Mouse (Mus musculus): ENCODE data around the gene Tamm41. TPM values are rescaled to one million over a fixed set of nuclear protein-coding genes. Genes with fewer than 3 reads are reported as not detected.

Gene Tamm41
- polyA plus RNA-seq, 1 experiment, result not detected

- H3K4me3 ChIP-seq (ENCODE audit: insufficient read depth, low read depth, low read length), result no peak overlapping the region
- WGBS, result 89% methylated on average over 5 of the region's 5 CpGs
- no peak overlapping the region for H3K27ac ChIP-seq (ENCODE audit: insufficient read depth, low read depth, low read length)
- no peaks in the 10 kb centered on the region for H3K4me1 ChIP-seq (ENCODE audit: control insufficient read depth, insufficient read depth, low read length)
- TF ChIP-seq POLR2A (IDR thresholded peaks at IDR 0.05; ENCODE audit: insufficient read depth, low read depth, low read length), result no peak
- no peak for TF ChIP-seq CTCF (IDR thresholded peaks at IDR 0.05; ENCODE audit: insufficient read depth, low read depth, low read length)
These were observed 43.6 kb downstream of the Tamm41 start for GRCm38 (mm10) chr6:114994079-114994478.

DNA sequence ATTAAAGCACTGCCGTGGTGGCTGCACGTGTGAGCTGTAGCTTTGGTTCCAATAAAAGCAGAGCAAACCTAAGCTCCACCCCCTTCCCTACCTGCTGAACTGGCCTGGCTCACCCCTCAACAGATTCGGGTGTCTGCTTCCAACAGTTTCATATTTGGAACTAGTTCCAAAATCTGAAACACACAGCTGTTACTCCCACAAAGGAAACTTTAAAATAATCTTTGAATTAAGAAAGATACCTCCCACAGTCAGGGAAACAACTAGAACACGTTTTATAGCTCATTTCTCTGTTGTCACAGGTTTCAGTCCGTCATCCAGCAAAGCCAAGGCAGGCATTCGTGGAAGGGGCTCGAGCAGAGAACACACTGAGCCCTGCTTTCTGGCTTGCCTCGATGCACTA is 44.0 kb downstream of the Tamm41 start:
- TF ChIP-seq CTCF (IDR thresholded peaks at IDR 0.05; ENCODE audit: insufficient read depth, low read depth, low read length) (no peak), POLR2A (IDR thresholded peaks at IDR 0.05; ENCODE audit: insufficient read depth, low read depth, low read length) (no peak)
- 64% methylated on average over 8 of the region's 8 CpGs for WGBS
- no peak overlapping the region for H3K27ac ChIP-seq (ENCODE audit: insufficient read depth, low read depth, low read length)
- H3K4me1 ChIP-seq (ENCODE audit: control insufficient read depth, insufficient read depth, low read length), result peaks cover 2% of the 10 kb centered on the region; the same call in 1 of the 2 replicates
- H3K4me3 ChIP-seq (ENCODE audit: insufficient read depth, low read depth, low read length), result no peak overlapping the region

DNA sequence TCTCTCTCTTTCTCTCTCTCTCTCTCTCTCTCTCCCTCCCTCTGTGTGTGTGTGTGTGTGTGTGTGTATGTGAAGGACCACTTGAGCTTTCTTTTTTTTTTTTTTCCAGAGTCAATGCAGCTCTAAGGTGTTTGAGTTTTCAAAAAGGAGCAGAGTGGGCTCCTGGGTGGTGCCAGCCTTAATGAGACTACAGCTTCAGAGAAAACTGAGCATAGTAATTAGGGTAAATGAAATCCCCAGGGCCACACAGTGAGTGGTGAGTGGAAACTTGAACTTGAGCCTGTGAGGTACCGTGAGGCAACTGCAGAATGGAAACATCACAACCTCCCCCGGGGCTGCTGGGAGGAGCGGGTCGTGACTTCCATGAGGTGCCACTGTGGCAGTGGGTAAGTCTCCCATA is 45.8 kb downstream of the Tamm41 start:
- Histone ChIP-seq H3K27ac (ENCODE audit: insufficient read depth, low read depth, low read length) (no peak overlapping the region), H3K4me3 (ENCODE audit: insufficient read depth, low read depth, low read length) (no peak overlapping the region), H3K4me1 (ENCODE audit: control insufficient read depth, insufficient read depth, low read length) (peaks cover 2% of the 10 kb centered on the region; the same call in 1 of the 2 replicates)
- 77% methylated on average over 4 of the region's 4 CpGs for WGBS
- no peak for TF ChIP-seq POLR2A (IDR thresholded peaks at IDR 0.05; ENCODE audit: insufficient read depth, low read depth, low read length)
- TF ChIP-seq CTCF (IDR thresholded peaks at IDR 0.05; ENCODE audit: insufficient read depth, low read depth, low read length), result no peak

DNA sequence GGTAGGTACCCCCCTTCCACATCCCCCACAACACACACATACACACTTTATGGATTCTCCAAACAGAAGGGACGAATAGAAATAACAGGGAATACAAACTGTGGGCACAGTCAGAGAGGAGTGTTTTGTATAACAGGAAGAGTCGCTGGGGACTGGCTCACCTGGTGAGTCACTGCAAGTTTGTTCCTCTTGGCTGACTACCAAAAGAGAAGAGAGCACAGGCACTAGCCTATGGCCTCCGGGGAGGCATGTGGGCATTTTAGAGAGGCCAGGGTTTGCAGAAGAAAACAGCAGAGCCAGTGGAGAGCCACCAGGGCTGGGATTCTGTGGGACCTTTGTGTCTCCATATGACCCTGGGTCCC is 49.1 kb downstream of the Tamm41 start:
- TF ChIP-seq POLR2A (IDR thresholded peaks at IDR 0.05; ENCODE audit: insufficient read depth, low read depth, low read length) (no peak), CTCF (IDR thresholded peaks at IDR 0.05; ENCODE audit: insufficient read depth, low read depth, low read length) (no peak)
- WGBS, result 40% methylated on average over 3 of the region's 3 CpGs
- Histone ChIP-seq H3K4me1 (ENCODE audit: control insufficient read depth, insufficient read depth, low read length) (peaks cover 2% of the 10 kb centered on the region; the same call in 1 of the 2 replicates), H3K4me3 (ENCODE audit: insufficient read depth, low read depth, low read length) (no peak overlapping the region), H3K27ac (ENCODE audit: insufficient read depth, low read depth, low read length) (no peak overlapping the region)

- H3K27ac ChIP-seq (ENCODE audit: insufficient read depth, low read depth, low read length), result no peak overlapping the region
- WGBS, result 65% methylated on average over 7 of the region's 7 CpGs
These were observed 49.6 kb downstream of the Tamm41 start for GRCm38 (mm10) chr6:114987966-114988618.

DNA sequence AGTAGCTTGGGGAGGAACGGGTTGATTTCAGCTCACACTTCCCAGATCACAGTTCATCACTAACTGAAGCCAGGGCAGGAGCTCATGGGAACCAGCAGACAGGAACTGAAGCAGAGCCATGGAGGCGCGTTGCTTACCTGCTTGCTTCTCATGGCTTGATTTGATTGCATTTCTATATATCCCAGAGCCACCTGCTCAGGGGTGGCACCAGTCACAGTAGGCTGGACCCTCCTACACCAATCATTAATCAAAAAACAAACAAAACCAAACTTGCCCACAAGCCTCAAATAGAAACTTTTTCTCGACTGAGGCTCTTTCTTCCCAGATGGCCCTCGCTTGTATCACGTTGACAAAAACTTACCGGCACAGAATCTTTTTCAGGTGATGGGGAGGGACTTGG is 55.0 kb downstream of the Tamm41 start:
- Histone ChIP-seq H3K4me3 (ENCODE audit: insufficient read depth, low read depth, low read length) (no peak overlapping the region), H3K27ac (ENCODE audit: insufficient read depth, low read depth, low read length) (no peak overlapping the region), H3K4me1 (ENCODE audit: control insufficient read depth, insufficient read depth, low read length) (no peaks in the 10 kb centered on the region)
- WGBS, result 86% methylated on average over 7 of the region's 7 CpGs
- no peak for TF ChIP-seq CTCF (IDR thresholded peaks at IDR 0.05; ENCODE audit: insufficient read depth, low read depth, low read length)
- TF ChIP-seq POLR2A (IDR thresholded peaks at IDR 0.05; ENCODE audit: insufficient read depth, low read depth, low read length), result no peak

More at GRCm38 (mm10) chr6:114987966-114988618, 49.6 kb downstream of the Tamm41 start:
- no peak overlapping the region for H3K4me3 ChIP-seq (ENCODE audit: insufficient read depth, low read depth, low read length)
- TF ChIP-seq CTCF (IDR thresholded peaks at IDR 0.05; ENCODE audit: insufficient read depth, low read depth, low read length) (no peak), POLR2A (IDR thresholded peaks at IDR 0.05; ENCODE audit: insufficient read depth, low read depth, low read length) (no peak)
- H3K4me1 ChIP-seq (ENCODE audit: control insufficient read depth, insufficient read depth, low read length), result peaks cover 2% of the 10 kb centered on the region; the same call in 1 of the 2 replicates

DNA sequence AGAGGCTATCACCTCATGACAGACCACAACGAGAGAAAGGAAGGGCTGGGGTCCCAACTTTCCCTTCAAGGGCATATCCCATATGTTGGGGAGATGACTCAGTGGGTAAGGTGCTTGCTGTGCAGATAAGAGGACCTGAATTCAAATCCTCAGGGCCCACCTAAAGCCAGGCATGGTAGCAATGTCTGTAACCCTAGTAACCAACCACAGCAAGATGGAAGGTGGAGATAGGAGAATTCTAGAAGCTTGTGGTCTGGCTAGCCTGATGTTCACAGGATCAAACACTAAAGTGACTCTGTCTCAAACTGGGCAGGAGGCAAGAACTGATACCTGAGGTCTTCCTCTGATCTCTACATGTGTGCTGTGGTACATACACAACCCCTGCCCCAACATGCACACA is 58.0 kb downstream of the Tamm41 start:
- H3K27ac ChIP-seq (ENCODE audit: insufficient read depth, low read depth, low read length), result no peak overlapping the region
- TF ChIP-seq CTCF (IDR thresholded peaks at IDR 0.05; ENCODE audit: insufficient read depth, low read depth, low read length) (no peak), POLR2A (IDR thresholded peaks at IDR 0.05; ENCODE audit: insufficient read depth, low read depth, low read length) (no peak)
- no peaks in the 10 kb centered on the region for H3K4me1 ChIP-seq (ENCODE audit: control insufficient read depth, insufficient read depth, low read length)
- WGBS, result 78% methylated on average over 1 of the region's 1 CpGs
- H3K4me3 ChIP-seq (ENCODE audit: insufficient read depth, low read depth, low read length), result no peak overlapping the region

DNA sequence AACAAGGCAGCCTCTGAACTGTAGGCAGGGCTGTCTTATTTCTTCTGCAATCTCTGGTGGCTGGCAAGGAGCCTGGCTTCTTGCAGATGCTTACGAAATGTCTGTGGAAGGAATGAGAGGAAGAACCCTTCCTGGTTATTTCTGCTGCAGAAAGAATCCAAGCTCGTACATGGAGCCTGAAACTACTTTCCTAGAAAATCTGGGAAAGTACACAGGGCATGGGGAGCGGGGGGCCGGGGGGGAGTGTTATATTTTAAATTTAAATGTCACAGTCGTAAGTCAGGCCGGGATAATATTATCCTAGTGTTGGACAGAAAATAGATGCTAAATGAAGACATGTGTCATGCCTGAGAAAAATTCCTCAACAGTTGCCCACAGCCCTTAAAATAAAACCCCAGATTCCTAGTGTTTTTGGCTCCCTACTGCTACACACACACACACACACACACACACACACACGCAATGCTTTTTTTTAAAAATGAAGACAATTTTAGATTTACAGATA is 60.7 kb downstream of the Tamm41 start:
- TF ChIP-seq POLR2A (IDR thresholded peaks at IDR 0.05; ENCODE audit: insufficient read depth, low read depth, low read length) (no peak), CTCF (IDR thresholded peaks at IDR 0.05; ENCODE audit: insufficient read depth, low read depth, low read length) (no peak)
- Histone ChIP-seq H3K4me1 (ENCODE audit: control insufficient read depth, insufficient read depth, low read length) (no peaks in the 10 kb centered on the region), H3K4me3 (ENCODE audit: insufficient read depth, low read depth, low read length) (no peak overlapping the region), H3K27ac (ENCODE audit: insufficient read depth, low read depth, low read length) (no peak overlapping the region)
- 50% methylated on average over 7 of the region's 7 CpGs for WGBS

DNA sequence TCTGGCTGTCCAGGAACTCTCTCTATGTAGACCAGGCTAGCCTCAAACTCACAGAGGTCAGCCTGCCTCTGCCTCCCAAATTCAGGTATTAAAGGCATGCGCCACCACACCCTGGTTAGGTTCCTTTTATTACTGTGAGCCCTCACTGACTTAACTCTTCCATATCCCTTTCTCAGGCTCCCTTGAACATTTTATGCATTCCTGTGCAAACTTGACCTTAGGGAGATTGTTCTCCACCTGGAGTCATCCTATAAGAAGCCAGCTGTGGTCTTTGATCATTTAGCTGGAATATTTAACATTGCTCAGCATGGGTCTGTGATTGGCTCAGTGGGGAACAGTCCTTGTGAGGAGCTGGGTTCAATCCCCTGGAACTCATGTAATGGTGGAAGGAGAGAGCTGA is 63.3 kb downstream of the Tamm41 start:
- TF ChIP-seq CTCF (IDR thresholded peaks at IDR 0.05; ENCODE audit: insufficient read depth, low read depth, low read length) (no peak), POLR2A (IDR thresholded peaks at IDR 0.05; ENCODE audit: insufficient read depth, low read depth, low read length) (no peak)
- Histone ChIP-seq H3K27ac (ENCODE audit: insufficient read depth, low read depth, low read length) (no peak overlapping the region), H3K4me1 (ENCODE audit: control insufficient read depth, insufficient read depth, low read length) (peaks cover 6% of the 10 kb centered on the region), H3K4me3 (ENCODE audit: insufficient read depth, low read depth, low read length) (no peak overlapping the region)
- 96% methylated on average over 1 of the region's 1 CpGs for WGBS
